2 mouse cellular contexts compared by ENCODE assay signal in the genomic region with DNA sequence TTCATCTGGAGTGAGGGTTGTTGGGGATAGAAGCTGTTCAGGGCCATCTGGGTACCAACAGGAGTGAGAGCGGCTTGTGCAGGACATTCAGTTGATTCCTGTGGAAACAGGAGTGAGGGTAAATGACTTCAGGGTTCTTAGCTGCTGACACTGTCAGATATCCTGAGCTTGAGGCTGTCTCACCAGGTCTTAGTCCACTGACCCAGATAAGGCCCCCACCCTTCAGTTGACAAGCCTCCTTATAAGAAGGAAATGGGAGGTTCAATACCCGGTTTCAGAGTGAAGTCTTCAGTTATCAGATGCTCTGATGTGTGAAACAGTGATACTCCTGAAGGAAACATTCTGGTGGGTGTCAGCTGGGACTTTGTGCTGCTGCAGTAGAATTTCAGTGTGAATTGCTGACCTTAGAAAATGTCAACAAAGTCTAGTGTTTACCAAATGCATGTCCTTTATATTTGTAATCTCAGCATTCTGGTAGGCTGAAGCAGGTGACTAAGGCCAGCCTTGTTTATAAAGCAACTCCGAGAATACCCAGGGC.
TF ChIP-seq lines count a peak whose summit lies in the region.

No protein-coding gene starts in this region.

TF ChIP-seq in MEL, 35 proteins besides CTCF, POLR2A, EP300 and RAD21 (continued from another document):
- TF ChIP-seq MAFK (IDR thresholded peaks at IDR 0.05; ENCODE audit: borderline replicate concordance, low read depth, low read length) (no peak), TAL1 (IDR thresholded peaks at IDR 0.05; ENCODE audit: low read length) (no peak), SMC3 (IDR thresholded peaks at IDR 0.05; ENCODE audit: low read depth, low read length) (no peak), SIN3A (IDR thresholded peaks at IDR 0.05; ENCODE audit: low read length) (peak; percentile 34; the same call in 1 of the 2 replicates), MYB (IDR thresholded peaks at IDR 0.05; ENCODE audit: low read depth, low read length) (no peak), GABPA (IDR thresholded peaks at IDR 0.05; ENCODE audit: low read depth, low read length) (no peak), TBP (IDR thresholded peaks at IDR 0.05; ENCODE audit: low read depth, low read length) (0 out of 2 replicates have a peak, but pooled peaks have one; percentile 37), MAZ (IDR thresholded peaks at IDR 0.05; ENCODE audit: low read depth, low read length) (0 out of 2 replicates have a peak, but pooled peaks have one; percentile 34), ZNF384 (IDR thresholded peaks at IDR 0.05; ENCODE audit: low read depth, low read length) (no peak), MYC (IDR thresholded peaks at IDR 0.05; ENCODE audit: low read depth, low read length) (0 out of 2 replicates have a peak, but pooled peaks have one; percentile 21), KAT2A (conservative IDR thresholded peaks at IDR 0.05; ENCODE audit: low read depth, low read length) (no peak), NRF1 (IDR thresholded peaks at IDR 0.05; ENCODE audit: insufficient read depth, low read depth, low read length, poor library complexity, severe bottlenecking) (no peak), TCF12 (IDR thresholded peaks at IDR 0.05; ENCODE audit: low read depth, low read length) (no peak), UBTF (IDR thresholded peaks at IDR 0.05; ENCODE audit: borderline replicate concordance, insufficient read depth, low read depth, low read length) (no peak), ZC3H11A (IDR thresholded peaks at IDR 0.05; ENCODE audit: low read depth, low read length) (no peak), E2F4 (IDR thresholded peaks at IDR 0.05; ENCODE audit: borderline replicate concordance, low read depth, low read length) (no peak), USF1 (IDR thresholded peaks at IDR 0.05; ENCODE audit: low read depth, low read length) (no peak), CHD2 (IDR thresholded peaks at IDR 0.05; ENCODE audit: low read length) (no peak), ZMIZ1 (IDR thresholded peaks at IDR 0.05; ENCODE audit: low read depth, low read length) (peak; percentile 61; the same call in 1 of the 2 replicates), MEF2A (IDR thresholded peaks at IDR 0.05; ENCODE audit: extremely low read depth, insufficient replicate concordance, low read depth, low read length, poor library complexity, severe bottlenecking) (no peak), ELF1 (IDR thresholded peaks at IDR 0.05; ENCODE audit: low read depth, low read length) (no peak), CHD1 (IDR thresholded peaks at IDR 0.05; ENCODE audit: low read depth, low read length) (0 out of 2 replicates have a peak, but pooled peaks have one; percentile 26), HCFC1 (IDR thresholded peaks at IDR 0.05; ENCODE audit: low read depth, low read length) (no peak), BHLHE40 (IDR thresholded peaks at IDR 0.05; ENCODE audit: borderline replicate concordance, low read depth, low read length) (no peak), ZKSCAN1 (IDR thresholded peaks at IDR 0.05; ENCODE audit: low read depth, low read length) (no peak), POLR2AphosphoS5 (IDR thresholded peaks at IDR 0.05; ENCODE audit: borderline replicate concordance, low read depth, low read length) (no peak), JUND (IDR thresholded peaks at IDR 0.05; ENCODE audit: low read depth, low read length) (no peak), POLR2AphosphoS2 (IDR thresholded peaks at IDR 0.05; ENCODE audit: low read length) (peak; percentile 68; the same call in 1 of the 2 replicates), MAX (IDR thresholded peaks at IDR 0.05; ENCODE audit: low read length) (no peak), MXI1 (IDR thresholded peaks at IDR 0.05; ENCODE audit: low read depth, low read length) (no peak), RCOR1 (IDR thresholded peaks at IDR 0.05; ENCODE audit: low read depth, low read length) (no peak), ETS1 (IDR thresholded peaks at IDR 0.05; ENCODE audit: low read depth, low read length) (0 out of 2 replicates have a peak, but pooled peaks have one; percentile 13)
TF ChIP-seq in MEL: peak in this region for 8.

TF ChIP-seq in myocyte, 11 proteins besides CTCF, POLR2A, EP300 and RAD21 (continued from another document):
- TF ChIP-seq SRF (IDR thresholded peaks at IDR 0.05; ENCODE audit: control insufficient read depth, insufficient read length, low read depth): no peak
- TF ChIP-seq REST (IDR thresholded peaks at IDR 0.05; ENCODE audit: insufficient read depth, insufficient read length): no peak
- no peak for TF ChIP-seq MYOG (IDR thresholded peaks at IDR 0.05; ENCODE audit: control insufficient read depth in 1 of 3, insufficient read depth in 1 of 3, insufficient read length in 2 of 3, low read depth in 2 of 3)
- no peak for TF ChIP-seq MYOD1 (IDR thresholded peaks at IDR 0.05; ENCODE audit: control insufficient read depth in 1 of 3, insufficient read length in 2 of 3, low read depth in 2 of 3)
- TF ChIP-seq CEBPB (IDR thresholded peaks at IDR 0.05; ENCODE audit: insufficient read depth, poor library complexity, severe bottlenecking): no peak
- TF ChIP-seq MAX (IDR thresholded peaks at IDR 0.05; ENCODE audit: low read depth): no peak
